Mouse (Mus musculus): ENCODE results near the gene Ints12. TPM values are rescaled to one million over a fixed set of nuclear protein-coding genes. Genes with fewer than 3 reads are reported as not detected.

The Ints12 gene
- polyA plus RNA-seq (2012; rRNA removed): 5.8 and 6.9 TPM in 2 replicates

DNA sequence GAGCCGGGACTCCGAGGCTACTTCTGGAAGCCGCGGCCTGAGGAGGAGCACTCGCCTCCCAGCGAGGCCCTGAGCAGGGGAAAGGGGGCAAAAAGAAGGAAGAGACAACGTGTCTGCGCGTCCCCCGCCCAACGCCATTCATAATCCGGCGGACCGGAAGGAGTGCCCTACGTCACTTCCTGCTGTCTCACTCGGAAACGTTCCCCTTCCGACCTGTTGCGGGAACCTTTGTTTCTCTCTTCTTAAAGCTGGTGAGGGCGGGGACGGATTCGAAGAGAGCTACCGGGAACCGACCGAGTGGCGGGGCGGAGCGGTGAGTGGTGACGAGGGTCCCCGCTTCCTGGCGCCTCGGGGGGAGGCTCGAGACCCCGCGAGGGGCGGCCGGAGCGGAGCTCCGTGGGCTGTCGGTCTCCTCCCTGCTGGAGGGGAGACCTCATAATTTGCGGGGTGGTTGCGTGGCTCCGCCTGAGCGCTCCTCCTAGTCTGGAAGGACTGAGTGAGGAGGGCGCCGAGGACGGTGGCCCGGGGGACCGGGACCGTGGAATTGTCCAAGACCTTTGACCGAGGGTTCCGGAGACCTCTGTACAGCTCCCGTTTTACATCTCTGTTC is at the start of gene Ints12, which contains the start of gene Gstcd:
Gene Ints12, plus strand, starts transcription at position 177 of the 610 bp plus-strand sequence.
Gene Gstcd, minus strand, starts transcription at position 370 of the 610 bp plus-strand sequence.

Other genes with a start within 250 kb of the Ints12 start
- gene Npnt, start 141.5 kb upstream of the Ints12 start, polyA plus RNA-seq (2012; rRNA removed): 0.95 and 1.2 TPM in 2 replicates
- 5.7 and 6.2 TPM in 2 replicates for gene Gstcd, start 193 bp downstream of the Ints12 start, polyA plus RNA-seq (2012; rRNA removed)
- gene Arhgef38, start 143.1 kb downstream of the Ints12 start, polyA plus RNA-seq (2012; rRNA removed): 0.01 TPM in 1 of 2 replicates, not detected in the other
- 20.4 and 20.6 TPM in 2 replicates for gene Ppa2, start 218.3 kb downstream of the Ints12 start, polyA plus RNA-seq (2012; rRNA removed)

All from liver, embryonic 14 days (tissue).